Mouse (Mus musculus) cerebellum, adult 9-11 months (tissue): Measurements from ENCODE around the gene Tes3-ps.

ENCODE experiments used
- DNase-seq: peaks from one replicate; pipeline ENCODE4 v3.0.0; 2022

Tes3-ps gene

DNA sequence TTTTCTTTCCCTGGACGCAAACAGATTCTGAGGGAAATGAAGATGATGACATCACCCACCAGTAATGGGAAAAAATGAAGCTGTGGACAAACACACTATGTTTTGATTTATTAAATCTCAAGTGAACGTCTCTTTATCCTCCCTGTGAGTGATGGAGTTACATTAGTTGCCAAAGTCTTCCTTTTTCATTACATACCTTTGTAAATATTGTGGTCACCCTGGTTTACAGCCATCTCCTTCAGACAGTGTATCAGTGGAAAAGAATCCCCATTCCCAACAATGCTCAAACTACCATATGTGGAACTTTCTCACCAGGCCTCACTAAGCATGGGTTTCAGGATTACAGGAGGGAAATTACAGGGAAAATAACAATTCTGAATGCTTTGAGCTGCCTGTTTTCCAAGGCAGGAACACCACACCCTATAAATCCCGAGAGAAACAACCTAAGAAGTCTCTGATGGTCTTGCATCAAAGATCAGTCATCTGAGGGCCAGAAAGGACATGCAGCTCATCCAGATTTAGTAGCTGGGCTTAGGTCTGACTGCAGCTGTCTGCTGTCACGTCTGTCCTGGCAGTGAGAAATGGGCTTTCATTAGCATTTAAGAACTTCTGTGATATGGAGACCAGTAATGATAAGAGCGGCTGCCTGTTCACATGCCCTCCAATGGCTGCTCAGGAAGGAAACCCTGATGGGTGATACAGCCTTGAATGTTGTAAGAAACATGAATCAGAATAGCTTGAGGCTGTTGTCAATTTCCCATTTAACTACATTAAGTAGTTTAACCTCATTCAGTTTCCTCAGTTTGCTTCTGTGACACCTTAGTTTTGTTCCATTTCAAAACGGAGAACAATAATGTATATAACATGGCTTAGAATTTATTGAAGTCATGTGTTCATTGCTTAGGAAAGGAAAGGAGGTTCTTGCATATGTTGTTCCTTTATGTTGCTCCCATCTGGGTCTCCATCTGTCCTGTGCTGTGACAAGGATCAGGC is at the start of gene Tes3-ps:
TSS of gene Tes3-ps (plus strand) at position 943 of the 993 bp plus-strand sequence.
- no peak for DNase-seq

DNA sequence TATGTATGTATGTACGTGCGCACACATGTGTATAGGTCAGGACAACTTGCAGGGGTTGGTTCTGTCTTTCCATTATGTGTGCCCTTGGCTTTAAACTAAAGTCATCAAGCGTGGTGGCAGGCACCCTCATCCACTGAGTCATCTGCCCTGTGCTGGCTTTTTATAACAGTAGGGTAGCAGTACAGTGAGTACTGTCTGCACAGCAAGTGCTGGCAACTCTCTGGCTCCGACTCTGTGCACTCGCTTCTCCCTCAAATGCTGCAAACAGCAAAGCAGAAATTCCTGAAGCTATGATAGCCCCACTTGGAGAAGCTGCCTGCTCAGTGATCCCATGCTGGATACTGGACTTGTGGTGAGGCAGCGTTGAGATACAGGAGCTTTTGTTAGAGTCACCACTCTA is 48.7 kb upstream of the Tes3-ps start:
- no peak for DNase-seq

DNA sequence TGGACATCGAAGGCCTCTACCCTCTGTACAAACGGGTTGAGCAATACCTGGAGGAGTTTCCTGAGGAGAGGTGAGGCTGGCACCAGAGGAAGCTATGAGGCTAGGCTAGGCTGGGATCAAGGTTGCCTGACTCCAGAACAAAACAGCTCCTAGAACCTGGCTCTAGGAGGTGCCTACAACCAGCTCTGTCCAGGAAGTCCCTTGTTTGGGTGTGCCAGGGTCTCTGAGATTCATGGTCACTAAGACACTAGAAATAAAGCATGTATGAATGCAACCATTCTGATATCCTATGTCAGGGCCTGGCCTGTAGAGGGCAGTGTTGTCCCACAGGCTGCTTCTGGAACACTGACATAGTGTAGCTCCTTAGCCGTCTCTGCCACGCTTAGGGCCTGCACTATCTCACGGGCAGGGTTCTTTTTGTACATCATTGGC is 43.8 kb upstream of the Tes3-ps start:
- DNase-seq, result peak; percentile 66

DNA sequence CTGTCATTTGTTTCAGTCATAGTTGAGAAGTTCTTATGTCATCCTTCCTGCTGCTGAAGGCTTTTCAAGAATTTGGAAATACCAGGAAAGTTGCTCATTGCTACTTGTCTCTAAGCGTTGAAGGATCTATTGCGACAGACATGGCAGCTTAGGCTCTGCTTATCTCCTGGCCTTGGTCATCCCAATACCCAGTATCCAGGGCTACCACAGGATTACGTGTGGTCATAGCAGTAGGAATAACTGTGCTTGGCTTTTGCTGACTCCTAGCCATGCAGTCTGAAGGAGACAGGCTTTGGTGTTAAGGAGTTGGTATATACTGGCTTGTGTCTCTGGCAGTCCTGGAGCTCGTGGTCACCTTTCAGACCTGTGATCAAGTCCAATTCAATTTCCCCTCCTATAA is 32.8 kb upstream of the Tes3-ps start:
- DNase-seq, result no peak

DNA sequence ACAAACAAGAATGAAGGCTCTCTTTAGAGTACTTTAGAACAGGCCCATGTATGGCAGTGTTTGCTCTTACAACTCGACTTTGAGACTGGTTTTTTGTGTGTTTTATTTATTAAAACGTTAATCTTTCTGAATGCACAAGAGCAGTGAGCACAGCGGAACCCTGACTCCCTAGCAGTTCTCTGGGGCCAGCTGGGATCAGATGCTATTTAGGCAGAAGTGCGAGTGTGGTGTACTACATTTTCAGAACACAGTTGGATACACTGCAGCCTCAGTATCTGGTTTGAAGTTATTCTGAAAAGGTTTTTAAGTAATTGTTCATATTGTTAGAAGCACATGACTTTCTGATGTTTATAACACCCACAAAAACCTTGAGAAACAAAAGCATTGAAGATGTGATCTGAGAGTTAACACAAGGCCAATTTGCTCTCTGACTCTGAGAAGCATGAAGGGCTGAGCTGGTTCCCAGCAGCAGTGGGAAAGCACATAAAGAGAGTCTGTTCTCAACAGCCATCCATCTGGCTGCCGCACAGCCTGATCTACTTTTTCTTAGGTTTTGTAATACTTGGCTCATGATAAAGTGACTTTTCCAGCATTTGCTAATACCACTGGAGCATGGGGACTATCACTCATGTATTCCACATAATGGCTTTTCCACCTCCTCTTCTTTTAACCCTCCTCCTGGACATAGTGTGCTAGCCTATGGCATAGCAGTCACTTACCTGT is 32.3 kb upstream of the Tes3-ps start:
- no peak for DNase-seq

DNA sequence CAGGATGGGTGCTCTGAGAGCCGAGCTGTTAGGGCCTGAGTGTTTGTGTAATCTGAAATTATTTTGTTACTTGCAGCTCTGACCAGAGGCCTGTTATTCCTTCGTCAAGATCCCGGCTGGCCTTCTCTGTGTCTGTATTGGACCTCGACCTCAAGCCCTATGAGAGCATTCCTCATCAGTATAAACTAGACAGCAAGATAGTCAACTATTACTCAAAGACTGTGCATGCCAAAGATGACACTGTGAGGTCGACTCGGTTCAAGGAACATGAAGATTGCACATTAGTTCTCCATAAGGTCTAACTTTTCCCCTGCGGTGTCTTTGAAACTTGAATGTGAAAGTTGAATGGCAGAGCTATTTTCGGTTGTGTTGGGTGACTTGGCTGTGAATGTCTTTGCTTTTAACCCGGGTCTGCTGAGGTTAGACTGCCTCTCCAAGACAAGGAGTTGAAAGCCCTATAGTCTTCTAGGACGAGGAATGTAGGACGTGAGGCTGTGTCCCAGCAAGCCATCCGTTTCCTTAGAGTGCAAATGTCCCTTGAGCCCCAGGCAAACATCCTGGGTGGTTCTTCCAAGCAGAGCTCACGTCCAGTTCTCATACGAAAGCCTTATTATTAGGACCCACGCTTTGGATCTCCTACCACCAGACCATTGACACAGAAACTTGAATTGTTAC is 31.5 kb upstream of the Tes3-ps start:
- DNase-seq, result no peak

DNA sequence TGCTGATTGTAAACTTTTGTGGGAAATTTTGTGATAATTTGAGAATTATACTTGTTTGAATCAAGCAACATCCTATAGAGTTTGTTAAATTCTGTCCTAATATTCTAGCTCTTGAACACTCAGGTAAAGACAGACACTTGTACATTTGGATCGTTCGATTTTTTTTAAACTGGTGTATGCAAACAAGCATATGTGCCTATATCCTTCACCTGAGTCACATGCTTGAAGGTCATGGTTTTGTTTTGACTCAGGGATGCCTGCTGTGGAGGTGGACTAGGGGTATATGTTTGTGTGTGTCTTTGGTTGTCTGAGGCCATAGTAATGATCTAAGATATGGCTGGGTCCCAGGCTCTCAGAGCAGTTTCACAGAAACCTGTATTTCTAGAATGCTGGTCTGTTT is 30.2 kb upstream of the Tes3-ps start:
- no peak for DNase-seq

DNA sequence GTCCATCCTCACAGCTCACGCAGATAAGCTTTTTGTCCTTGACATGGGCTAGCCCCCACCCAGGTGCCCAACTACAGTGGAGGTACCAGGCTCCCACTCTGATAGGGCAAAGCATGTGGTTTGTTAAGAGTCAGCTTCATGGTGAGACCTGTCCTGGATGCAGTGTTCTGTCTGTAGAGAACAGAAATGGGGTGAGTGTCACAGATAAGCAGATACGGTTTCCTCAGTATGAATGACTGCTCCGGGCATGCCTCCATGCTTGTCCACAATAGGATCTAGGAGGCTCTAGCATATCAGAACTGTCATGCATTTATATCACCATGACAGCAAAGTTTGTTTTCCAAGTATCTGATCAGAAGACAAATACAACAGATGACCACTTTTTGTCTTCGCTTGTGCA is 27.2 kb upstream of the Tes3-ps start:
- DNase-seq, result no peak

DNA sequence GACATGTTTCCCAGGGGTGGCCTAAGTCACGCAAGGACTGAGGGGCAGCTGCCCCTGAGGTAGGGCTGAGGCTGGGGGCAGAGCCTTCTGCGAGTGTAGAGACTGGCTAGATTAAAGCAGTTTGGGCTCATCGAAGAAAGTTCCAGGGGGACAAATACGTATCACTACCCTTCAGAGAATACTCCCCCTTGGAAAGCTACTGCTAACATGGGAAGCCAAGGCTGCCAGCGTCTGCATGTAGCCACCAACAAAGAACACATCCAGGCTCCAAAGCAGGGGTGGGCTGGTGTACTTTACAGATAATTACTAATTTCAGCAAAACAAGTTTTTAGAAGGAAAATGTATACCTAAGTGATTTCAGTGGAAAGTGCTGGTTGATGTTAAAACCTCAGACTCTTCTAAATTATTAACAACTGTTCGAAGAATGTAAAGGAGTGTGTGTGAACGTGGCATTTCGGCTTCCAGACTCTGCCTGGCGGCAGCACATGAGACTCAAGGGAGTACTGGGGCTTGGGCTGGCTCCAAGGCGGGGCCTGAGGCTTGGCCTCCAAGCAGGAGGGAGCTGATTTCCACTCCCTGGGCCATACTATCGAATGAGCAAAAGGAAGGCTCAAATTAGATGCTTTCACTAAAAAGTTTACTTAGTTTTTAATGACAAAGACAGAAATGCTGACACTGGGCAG is 26.6 kb upstream of the Tes3-ps start:
- no peak for DNase-seq

DNA sequence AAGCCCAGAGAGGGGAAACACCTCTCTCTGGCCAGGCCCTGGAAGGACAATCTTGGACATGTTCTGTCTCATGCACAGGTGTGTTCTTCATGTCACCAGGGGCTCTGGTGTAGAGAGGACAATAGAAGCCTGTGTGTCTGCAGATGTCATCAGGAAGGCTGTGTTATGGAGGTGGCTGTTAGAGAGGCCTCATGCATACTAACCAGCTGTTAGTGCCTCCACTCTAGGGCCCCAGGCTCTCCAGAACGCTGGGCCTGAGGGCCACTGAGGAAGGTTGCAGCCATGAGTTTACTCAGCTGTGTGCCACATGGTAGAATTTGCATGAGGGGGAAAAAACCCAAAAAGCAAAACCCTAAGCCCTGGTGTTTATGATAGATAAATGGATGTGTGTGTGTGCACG is 25.5 kb upstream of the Tes3-ps start:
- DNase-seq, result no peak

DNA sequence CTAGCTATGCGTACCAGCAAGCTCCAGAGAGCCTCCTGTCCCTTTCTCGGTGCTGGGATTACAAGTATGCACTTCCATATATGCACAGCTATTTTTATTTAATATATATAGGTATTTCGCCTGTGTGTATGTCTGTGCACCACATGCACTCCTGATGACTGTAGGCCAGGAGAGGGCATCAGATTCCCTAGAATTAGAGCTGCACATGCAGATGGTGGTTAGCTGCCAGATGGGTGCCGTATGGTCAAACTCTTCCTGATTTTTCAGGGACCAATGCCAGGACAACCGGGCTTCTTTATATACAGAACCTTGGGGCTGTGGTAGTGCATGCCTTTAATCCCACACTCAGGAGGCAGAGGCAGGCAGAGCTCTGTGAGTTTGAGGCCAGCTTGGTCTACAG is 24.1 kb upstream of the Tes3-ps start:
- peak; percentile 20 for DNase-seq

DNA sequence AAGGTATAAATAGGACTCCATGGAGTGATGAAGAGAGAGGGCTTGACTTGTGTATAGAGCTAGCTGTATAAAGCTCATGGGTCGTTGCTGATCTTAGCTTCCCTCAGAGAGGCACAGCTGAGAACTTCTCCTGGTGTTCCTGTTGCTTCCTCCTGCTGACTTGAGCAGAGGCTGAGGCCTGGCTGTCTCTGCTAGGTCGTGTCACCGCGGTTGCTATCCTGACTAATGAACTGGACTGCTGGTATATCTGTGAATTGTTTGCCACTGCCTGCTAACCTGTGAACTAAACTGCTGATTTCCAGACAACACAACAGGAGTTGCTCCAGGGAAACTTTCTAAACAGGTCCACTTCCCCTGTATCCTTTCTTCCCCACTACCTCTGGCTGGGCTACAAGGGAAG is 22.8 kb upstream of the Tes3-ps start:
- DNase-seq, result no peak

DNA sequence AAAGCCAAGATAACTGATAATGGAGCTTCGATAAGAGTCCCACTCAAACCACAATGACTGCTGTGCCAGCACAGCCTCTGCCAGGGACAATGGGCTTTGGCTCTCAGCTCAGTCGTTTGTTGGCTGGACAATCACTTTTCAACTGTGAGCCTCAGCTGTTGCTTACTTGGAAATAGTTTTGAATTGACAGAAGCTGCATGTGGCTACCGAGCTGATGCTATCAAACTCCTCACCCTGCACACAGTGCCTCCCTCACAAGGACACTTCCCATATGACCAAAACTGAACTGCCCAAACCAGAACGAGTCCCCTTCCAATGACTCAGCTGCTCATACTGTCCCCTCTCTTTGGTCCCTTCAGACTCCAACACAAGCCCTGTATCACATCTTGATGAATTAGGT is 22.3 kb upstream of the Tes3-ps start:
- no peak for DNase-seq

DNA sequence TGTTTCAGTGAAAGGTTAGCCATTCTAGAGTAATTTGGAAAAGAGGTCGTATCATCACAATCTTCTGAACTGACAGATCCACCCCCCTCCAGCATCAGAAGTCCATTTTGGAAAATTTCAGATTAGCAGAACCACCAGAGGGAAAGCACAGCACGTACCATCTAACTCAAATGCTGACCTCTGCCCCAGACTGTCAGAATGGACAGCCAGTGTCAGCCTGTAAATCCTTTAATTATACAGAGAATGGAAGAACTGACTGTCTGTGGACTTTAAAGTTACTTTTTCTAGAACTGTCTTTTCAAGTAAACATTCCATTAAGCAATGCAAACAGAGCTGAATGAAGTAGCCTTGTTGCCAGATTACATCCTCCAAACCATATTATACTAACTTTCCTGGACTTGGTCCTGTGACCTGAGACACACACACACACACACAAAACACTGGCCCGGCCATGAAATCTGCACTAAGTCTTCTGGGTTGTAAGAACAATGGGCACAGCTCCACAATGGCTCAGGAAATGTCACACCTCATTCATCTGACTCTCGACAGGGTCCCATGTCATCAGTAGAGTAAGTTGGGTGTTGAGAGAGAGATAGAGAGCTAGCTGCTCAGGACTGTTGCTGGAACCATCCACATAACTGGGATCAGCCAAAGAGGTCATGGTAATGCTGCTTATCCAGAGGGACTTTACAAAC is 21.0 kb upstream of the Tes3-ps start:
- DNase-seq, result no peak

DNA sequence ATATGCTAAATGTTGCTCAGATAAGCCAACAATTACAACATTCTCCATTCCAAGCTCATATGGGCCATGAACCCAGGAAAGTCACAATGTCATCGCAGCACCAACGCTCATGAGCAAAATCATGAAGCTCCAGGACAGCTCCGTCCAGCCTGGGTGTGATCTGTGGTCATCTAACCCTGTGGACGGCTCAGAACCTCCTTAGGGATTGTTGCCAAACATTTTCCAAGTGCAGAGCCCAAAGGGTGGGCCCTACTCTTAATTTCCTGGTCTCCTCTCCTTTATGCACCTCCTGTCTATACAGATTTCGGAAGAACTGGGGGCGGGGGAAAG is 20.5 kb upstream of the Tes3-ps start:
- no peak for DNase-seq

DNA sequence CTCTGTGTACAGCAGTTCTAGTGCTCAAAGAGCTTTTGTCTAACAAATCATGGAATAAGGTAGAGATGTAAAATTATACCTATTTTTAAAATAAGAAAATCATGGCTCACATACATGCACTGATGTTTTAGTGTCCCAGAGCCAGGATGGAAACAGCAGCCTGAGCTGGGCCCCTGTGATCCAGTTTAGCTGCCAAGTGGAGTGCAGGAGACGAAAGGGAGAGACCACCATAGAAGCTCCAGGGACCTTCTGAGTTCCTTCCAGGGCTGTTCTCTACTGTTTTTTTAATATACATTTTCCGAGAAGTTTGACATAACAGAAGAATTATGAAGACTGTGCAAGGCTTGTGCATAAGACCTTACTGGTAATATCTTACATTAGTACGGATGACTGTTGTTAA is 15.2 kb upstream of the Tes3-ps start:
- DNase-seq, result no peak

DNA sequence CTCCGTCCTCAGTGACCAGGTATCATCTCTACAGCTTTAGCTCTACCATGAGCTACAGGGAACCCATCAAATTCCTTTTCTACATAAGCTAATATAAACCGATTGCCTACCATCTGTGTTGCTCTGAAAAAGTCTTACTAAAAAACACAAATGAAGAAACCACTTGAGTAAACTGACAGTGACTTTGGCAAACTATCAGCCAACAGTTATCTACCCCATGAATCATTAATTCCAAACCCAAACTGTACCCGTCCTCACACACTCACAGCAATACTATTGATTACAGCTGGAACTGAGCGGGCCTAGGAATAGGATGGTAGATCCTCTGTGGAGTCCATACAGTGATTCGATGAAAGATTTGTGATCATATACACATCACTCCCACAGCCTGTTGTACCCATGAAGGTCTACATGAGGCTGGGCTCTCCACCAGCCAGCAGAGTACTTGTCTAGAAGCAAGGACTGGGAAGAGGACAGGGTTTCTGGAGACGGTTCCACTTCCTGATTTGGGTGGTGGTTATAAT is 14.2 kb upstream of the Tes3-ps start:
- no peak for DNase-seq

DNA sequence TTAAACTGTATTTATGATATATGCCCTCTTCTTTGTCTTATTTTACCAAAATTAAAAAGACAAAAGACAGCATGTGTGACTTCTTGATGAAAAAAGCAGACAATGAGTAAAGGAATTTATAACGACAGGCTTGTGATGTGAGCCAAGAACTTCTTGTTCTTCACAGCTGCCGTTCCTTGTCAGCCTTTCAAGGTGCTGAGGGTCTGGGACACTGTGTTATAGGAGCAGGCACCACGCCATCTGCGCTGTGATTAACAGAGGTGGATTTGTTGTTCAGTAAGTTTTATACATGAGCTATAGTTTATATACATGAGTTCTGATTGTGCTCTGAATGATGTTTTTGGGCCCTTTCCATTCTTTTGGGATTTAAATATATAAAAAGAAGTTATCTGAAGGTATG is 13.7 kb upstream of the Tes3-ps start:
- DNase-seq, result no peak

DNA sequence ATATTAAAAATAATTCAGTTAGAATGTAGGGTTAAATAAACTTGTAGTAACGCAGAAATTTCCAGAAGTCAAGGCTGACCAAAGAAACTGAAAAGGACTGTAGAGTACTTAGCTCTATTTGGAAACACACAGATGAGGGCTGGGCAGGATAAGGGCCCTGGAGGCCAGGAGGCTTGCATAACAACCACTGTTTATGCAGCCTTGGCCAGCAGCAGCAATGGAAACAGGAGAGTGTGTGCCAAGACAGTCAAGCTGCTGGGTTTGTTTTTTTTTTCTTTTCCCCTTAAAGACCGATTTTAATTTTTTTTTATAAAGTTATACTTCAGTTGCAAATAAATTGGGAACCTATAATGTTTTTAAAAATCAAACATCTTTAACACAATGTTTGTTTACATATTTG is 13.1 kb upstream of the Tes3-ps start:
- DNase-seq, result peak; percentile 63

DNA sequence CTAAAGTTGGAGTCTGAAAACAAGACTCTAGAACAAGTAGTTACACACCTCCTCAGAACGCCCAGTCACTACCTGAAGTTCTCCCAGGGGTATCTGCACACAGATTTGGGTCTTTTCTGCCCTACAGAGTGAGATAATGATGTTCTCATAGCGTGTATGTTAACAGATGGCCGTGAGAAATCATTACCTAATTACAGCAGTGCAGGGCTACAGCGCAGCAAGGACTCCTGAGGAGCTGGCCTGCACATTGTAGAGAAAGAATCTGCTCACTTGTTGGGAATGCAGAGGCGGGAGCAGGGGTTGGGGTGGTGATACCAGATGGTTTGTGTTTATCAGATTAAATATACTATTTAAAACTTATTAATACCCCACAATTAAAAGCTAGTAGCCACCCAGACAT is 12.6 kb upstream of the Tes3-ps start:
- DNase-seq, result peak; percentile 49

DNA sequence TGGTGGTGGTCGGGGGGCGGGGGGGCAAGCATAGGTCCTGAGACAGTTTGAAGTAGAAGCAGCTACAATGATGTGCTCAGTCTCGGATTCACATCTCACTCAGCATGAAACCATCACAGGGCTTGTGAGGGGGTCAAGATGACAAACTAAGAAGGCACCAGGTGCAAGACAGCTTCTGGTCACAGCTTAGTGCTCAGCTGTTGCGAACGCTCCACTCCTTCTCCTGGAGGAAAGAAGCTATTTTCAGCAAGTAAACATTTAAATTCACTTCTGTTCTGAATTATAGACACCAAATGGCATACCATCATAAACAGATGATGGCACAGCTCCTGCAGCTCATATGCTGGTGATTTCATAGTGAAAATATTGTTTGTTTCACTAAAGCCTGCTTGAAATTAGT is 7.7 kb upstream of the Tes3-ps start:
- no peak for DNase-seq

DNA sequence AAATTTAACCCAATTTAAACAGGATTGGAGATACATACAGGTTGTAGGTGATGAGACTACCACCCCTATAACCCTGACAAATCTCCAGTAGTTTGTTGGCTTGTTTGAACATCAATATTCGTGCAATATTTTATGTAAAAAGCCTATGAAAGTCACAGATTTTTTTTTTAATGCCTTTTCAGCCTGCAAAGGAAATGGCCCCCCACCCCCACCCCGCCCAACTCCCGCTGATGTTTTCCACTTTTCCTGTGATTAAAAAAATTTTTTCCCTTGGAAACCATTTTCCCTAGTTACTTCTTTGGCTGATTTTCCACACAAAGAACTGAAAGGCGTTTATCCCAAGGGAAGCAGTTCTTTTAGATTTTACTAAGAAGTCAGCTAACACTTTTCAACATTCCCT is 11.4 kb downstream of the Tes3-ps start, which contains the start of gene Ecm2:
TSS of gene Ecm2 (plus strand) at position 301 of the 400 bp plus-strand sequence.
- DNase-seq, result no peak
